Mouse (Mus musculus) 3T3-L1 (cell line): Measurements from ENCODE around the gene Siah1b.
A peak's percentile ranks its signal among the peaks of the same experiment; 100 is the strongest.

Experiments
- DNase-seq: peaks from one replicate; pipeline ENCODE4 v3.0.0-alpha.2; 2015; ENCODE audit warnings: low read depth, low spot score

Gene Siah1b

GRCm38 (mm10) chrX:164076040-164076775, at the start of gene Siah1b:
Gene Siah1b (minus strand): TSS chrX:164076493.
- DNase-seq = peak; percentile 94

- DNase-seq = no peak
Measured at GRCm38 (mm10) chrX:164123942-164124341, 47.6 kb upstream of the Siah1b start.

DNA sequence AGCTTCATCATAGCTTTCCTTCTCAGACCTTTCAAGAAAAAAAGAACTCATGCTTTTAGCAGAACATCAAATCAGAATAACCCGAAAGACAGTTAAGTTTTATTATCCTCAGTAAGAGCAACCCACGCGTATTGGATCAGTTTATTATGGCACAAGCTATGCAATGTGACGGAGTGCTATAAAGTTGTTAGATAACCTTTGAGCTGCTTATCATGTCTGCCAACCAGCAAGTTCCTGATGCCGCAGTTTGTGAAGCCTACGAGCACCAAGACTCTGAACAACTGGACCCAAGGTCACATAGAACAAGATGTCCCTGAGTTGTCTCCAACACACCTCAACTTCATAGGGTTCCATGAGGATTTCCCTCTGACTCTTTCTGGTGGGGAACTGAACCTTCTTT, 37.5 kb upstream of the Siah1b start:
- no peak for DNase-seq

DNA sequence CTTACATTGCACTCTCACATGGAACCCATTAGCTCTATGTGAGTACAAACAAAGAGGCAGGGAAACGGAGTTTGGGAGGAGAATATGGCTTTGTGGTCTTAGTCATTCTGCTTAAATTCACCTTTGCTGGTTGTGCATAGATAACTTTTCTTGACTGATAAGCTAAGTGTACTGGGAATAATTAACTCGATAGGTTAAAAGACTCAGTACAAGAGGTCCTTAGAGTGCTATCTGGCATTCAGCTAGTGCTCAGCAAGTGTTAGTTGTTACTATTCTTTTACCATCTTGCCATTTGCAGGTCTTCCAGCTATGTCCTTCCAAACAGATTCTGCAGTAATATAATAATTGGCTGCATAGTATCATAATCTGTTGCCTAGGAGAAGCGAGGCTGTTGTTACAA, 34.9 kb upstream of the Siah1b start:
- DNase-seq = no peak

GRCm38 (mm10) chrX:164102656-164103055, 26.4 kb upstream of the Siah1b start:
- DNase-seq = no peak

DNA sequence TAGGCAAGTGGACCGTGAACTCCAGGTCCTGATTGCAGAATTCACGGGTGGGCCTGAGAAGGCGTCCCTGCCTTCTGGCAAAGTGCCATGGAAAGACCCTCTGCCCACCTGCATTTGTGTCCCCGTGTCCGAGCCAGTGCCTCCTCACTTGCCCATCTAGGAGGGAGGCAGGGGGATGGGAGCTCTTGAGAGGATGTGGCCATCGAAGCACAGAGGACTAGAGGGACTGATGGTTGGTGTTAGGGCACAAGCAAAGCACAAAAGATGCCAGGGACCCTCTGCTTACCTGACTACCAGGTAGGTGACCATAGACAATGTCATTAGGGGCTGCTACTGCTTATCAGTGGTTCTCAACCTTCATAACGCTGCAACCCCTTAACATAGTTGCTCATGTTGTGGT, 25.9 kb upstream of the Siah1b start:
- no peak for DNase-seq

DNA sequence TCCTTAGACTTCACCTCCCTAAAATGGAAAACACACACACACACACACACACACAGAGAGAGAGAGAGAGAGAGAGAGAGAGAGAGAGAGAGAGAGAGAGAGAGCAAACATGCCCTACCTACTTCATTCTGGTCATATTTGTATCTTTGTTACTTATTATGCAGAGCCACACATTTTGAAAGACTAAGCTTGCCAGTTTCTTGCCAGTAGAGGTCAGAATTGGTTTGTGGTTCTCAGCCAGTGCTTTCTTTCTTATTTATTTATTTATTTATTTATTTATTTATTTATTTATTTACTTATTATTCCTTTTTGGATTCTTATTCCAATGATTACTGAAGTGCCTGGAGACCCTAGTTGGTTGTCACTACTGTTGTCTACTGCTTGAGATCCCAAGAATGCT, 25.2 kb upstream of the Siah1b start:
- DNase-seq = peak; percentile 43

- no peak for DNase-seq
Measured at GRCm38 (mm10) chrX:164095838-164096237, 19.5 kb upstream of the Siah1b start.

DNA sequence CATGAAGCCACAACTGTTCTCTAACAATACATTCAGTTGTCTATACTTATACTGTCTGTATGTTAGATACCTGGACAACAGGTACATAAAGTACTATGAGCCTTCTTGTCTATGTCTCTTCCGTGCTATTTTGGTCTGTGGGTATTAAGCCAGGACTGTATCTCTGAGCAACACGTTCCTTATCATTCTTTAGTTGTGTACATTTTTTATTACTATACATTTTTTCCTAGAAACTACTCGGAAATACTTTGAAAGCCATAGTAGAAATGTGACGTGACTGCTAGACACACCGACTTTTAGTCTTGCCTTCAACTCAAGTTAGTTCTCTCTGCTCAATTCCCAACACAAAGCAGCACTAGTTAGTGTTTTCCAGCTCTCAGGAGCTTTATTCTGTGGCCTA, 17.1 kb upstream of the Siah1b start:
- no peak for DNase-seq

DNA sequence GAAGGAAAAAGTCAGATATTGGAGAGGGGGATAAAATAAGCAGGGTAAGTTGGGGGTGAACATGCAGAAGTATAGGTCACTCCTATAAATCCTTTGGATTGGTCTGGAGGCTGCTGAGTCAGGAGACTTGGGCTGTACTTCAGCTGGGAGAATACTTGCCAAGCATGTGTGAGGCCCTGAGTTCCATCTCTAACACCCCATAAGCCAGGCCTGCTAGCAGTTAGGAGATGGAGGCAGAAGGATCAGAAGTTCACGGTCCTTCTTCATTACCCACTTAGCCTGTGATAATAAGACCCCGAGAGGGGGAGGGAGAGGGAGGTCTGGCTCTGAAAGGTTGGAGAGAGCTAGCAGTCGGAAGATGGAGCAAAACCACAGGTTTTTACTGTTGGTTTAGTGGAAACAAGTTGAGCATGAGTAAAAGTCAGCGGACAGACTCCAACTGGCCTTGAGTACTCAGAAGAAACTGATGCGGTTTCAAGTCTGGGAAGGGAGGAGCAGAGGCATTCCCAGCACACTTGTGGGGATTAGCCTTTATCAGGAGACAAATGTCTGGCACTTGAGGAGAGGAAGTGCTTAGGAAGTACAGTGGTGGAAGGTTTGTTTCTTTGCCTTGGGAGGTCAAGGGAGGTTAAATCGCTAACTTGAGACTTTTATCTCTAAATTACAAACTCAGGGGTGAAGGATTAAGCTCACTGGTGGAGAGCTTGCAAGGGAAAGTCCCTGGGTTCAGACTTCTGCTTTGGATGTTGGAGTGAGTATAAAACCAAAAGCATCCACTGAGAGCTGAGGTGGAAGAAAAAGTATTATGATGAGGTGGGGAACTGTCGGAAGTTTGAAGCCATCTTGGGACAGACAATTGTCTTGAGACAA, 16.2 kb upstream of the Siah1b start:
- no peak for DNase-seq

DNA sequence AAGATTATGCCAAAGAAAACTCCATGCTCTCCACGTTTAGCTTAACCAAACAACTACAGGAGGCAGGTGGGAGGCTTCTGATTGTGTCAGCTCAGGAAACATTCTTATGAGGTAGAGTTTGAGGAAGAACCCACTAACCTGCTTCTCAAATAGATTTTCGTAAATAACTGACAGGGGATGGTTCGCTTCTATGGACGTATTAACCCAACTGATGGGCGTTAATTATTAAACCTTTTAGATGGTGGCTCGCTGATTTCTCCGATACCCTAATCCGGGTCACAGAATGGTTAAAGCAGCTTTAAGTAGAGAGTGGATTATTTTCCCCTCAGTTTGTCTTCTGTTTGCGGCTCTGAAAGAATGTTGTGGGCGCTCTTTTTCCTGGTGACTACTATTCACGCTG, 13.6 kb upstream of the Siah1b start:
- DNase-seq = no peak

DNA sequence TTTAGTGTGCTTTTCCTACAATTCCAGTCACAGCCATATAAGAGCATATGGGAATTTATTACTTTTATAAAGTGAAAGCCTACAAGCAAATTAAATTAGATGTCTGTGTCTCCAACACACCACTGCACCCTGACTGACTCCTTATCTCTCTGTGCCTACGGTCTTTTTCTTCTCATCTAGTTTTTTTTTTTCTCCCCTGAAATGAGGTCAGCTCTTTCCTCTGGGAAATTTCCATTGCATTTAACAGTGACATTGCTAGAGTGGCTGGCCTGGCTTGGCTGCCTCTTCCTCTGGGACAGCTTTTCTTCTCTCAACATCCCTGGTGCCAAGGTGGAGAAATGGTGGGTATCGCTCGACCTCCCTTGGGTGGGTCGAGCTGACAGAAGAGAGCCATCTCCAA, 12.3 kb upstream of the Siah1b start, which contains the start of gene Cltrn:
TSS of gene Cltrn (plus strand) at position 249 of the 400 bp plus-strand sequence.
- DNase-seq = no peak

GRCm38 (mm10) chrX:164082030-164082429, 5.7 kb upstream of the Siah1b start:
- no peak for DNase-seq

DNA sequence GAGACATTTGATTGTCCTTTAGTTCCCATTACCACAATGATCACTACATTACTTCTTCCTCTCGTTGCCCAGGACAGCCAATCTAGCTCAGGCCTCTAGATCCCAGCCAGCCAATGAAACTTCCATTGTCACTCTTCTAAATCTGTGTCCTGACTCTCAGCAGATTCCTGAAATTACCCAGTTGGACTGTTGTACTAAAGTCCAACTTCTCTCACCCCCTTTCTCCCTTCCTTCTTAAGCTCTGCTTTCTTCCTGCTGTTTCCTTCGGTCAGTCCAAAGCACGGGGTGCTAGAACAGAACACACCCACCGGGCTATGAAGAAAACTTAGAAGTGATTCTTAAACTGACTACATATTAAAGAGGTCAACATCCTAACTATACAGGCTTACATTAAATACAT, 7.3 kb downstream of the Siah1b start:
- DNase-seq = no peak

GRCm38 (mm10) chrX:164066185-164066584, 10.1 kb downstream of the Siah1b start:
- DNase-seq = peak; percentile 87

GRCm38 (mm10) chrX:164059070-164059469, 17.2 kb downstream of the Siah1b start:
- no peak for DNase-seq

DNA sequence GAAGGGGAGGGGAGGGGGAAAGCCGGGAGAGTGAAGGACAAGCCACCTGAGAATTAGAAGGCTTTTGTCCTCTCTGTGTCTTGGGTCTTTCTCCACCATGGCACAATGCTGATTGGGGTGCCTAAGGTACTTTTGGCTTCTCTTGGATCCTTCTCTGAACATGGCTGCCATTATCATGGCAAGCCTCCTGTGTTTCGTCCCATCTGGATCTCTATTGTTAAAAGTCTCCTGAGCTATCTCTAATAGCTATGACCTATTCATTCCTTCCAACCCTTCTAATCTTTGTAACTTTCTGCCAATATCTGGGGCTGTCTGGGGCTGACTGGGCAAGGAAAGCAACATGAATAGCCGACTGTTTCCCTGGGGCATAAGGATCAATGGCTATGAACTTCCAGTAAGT, 17.8 kb downstream of the Siah1b start:
- no peak for DNase-seq

DNA sequence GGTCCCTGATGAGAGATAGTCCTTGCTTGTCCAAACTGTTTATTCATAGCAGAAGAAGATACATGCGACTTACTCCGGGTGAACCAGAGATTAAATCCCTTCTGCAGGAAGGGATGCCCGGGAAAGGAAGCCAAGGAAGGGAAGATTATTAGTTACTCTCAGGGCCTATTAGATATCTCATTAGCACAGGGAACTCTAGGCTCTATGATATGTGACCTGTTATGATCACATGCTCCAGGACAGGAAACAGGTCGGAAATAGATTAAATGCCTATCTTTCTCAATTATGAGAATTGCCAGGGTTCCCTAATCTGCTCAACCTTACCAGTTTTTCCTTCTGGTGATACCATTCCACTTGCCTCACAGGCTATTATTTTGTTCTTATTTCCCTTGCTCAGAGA, 20.6 kb downstream of the Siah1b start:
- no peak for DNase-seq

DNA sequence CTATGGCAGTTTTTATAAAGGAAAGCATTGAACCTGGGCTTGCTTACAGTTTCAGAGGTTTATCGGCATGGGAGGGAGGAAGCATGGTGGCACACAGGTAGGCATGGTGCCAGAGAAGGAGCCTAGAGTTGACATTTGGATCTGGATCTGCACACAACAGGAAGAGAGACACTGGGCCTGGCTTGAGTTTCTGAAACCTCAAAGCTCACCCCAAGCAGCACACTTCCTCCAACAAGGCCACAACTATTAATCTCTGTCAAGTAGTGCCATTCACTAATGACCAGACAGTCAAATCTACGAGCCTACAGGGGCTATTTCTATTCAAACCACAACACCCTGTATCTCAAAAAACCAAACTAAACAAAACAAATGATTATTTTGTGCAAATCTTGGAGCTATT, 29.6 kb downstream of the Siah1b start:
- no peak for DNase-seq

DNA sequence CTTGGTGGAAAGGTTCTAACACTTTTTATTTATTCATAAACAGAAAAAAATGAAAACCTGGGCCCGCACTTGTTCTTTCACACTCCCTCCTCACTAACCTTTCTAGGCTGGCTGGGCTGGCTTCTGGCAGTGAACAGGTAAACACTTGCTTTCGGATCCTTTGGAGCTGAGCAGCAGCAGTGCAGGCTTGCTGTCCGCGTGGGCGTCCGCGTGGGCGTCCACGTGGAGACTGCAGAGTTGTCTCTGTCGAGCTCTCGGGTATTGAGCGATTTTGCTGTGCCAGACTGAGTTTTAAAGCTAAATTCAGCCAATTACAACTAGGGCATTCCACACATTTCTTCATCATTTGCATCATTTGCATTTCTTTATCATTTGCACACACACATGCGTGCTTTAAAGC, 34.2 kb downstream of the Siah1b start:
- no peak for DNase-seq

- DNase-seq = no peak
Measured at GRCm38 (mm10) chrX:164038882-164039281, 37.4 kb downstream of the Siah1b start.

DNA sequence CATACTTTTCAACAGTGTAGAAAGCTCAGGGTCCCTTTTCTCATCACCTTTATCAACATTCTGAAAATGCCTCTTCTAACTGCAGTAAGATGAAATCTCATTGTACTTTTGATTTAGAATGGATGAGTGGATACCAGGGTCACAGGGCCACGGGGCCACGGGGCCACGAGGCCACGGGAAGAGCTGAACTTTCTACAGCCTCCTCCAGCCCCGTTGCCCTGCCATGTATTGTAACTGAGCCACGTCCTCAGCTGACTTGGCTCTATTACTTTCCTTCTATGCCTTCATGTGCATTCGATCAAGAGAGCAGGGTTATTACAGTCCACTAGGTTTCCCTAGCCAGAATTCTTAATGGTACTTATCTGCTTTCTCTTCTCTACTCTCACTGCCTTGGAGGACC, 40.4 kb downstream of the Siah1b start:
- DNase-seq = no peak

- DNase-seq = no peak
Measured at GRCm38 (mm10) chrX:164035401-164035800, 40.9 kb downstream of the Siah1b start.
